Mouse (Mus musculus) stomach, embryonic 14.5 days (tissue): ENCODE results near the gene Hs6st1. TPM values are rescaled to one million over a fixed set of nuclear protein-coding genes. Genes with fewer than 3 reads are reported as not detected.

Experiments used
- ATAC-seq: fragments of 200-750 bp; cut with Nextera tagmentation; 2 replicates; pipeline ENCODE4 v1.8.0; 2017; ENCODE audit warnings: low read depth, moderate TSS enrichment; ENCODE audit not compliant: insufficient number of reproducible peaks, insufficient read depth, low FRiP score
- H3K27ac ChIP-seq: fragments of 300-500 bp; sonication (generic); 2 replicates; pipeline ENCODE4 v1.5.1; 2014; ENCODE audit warnings: mild to moderate bottlenecking, low read length, moderate library complexity, mixed read lengths
- H3K27me3 ChIP-seq: fragments of 300-500 bp; sonication (generic); 2 replicates; pipeline ENCODE4 v1.6.1; 2014; ENCODE audit warnings: low read length, control low read depth, mixed read lengths; ENCODE audit not compliant: control insufficient read depth, insufficient read depth
- H3K36me3 ChIP-seq: fragments of 300-500 bp; sonication (generic); 2 replicates; pipeline ENCODE4 v1.6.1; 2014; ENCODE audit warnings: mild to moderate bottlenecking, control low read depth, low read length, moderate library complexity, mixed read lengths; ENCODE audit not compliant: control insufficient read depth, insufficient read depth
- H3K4me1 ChIP-seq: fragments of 300-500 bp; sonication (generic); 2 replicates; pipeline ENCODE4 v1.6.1; 2014; ENCODE audit warnings: low read length, control low read depth, mixed read lengths; ENCODE audit not compliant: control insufficient read depth, insufficient read depth
- H3K4me2 ChIP-seq: fragments of 300-500 bp; sonication (generic); replicated peaks from 2 replicates; pipeline ENCODE4 v1.6.1; 2014; ENCODE audit warnings: low read depth, low read length, control low read depth
- H3K4me3 ChIP-seq: fragments of 300-500 bp; sonication (generic); 2 replicates; pipeline ENCODE4 v1.5.1; 2014; ENCODE audit warnings: low read depth, low read length, control low read depth
- H3K9ac ChIP-seq: fragments of 300-500 bp; sonication (generic); replicated peaks from 2 replicates; pipeline ENCODE4 v1.6.1; 2014; ENCODE audit warnings: low read depth, mild to moderate bottlenecking, control low read depth, low read length, moderate library complexity, mixed read lengths
- H3K9me3 ChIP-seq: fragments of 300-500 bp; sonication (generic); 2 replicates; pipeline ENCODE4 v1.6.1; 2016; ENCODE audit warnings: low read depth, low read length, control low read depth; ENCODE audit not compliant: control insufficient read depth
- WGBS: fragments of 180-500 bp; shearing (Covaris S2); extraction: QIAGEN DNeasy Blood & Tissue Kit; methylation state at CpG from one replicate; pipeline ENCODE4 v1.1.7; 2014; 5-methylcytosine and 5-hydroxymethylcytosine counted together
- polyA plus RNA-seq: library from polyadenylated mRNA; unstranded; fragments of >200 nt; fragmentation: Nextera tagmentation; extraction: Ambion mirVana; gene quantifications from 2 replicates; pipeline ENCODE4 v1.2.1, GENCODE M21; 2014

The Hs6st1 gene
- polyA plus RNA-seq, 1 experiment from 2014 or later, result 8.0 TPM

- H3K27me3 ChIP-seq, result no peaks in the 10 kb centered on the region
- H3K27ac ChIP-seq, result no peak overlapping the region
- no peak overlapping the region for H3K4me3 ChIP-seq
- 61% methylated on average over 11 of the region's 11 CpGs for WGBS
- no peak overlapping the region for H3K9ac ChIP-seq
- no peak overlapping the region for H3K4me2 ChIP-seq
- H3K4me1 ChIP-seq, result peaks cover 33% of the 10 kb centered on the region; the same call in 1 of the 2 replicates
- peaks cover 2% of the 10 kb centered on the region; the same call in 1 of the 2 replicates for H3K36me3 ChIP-seq
- no peak for ATAC-seq
- H3K9me3 ChIP-seq, result no peaks in the 10 kb centered on the region
Observed at GRCm38 (mm10) chr1:36072588-36073556, 4.7 kb downstream of the Hs6st1 start.

- no peak overlapping the region for H3K4me3 ChIP-seq
- no peaks in the 10 kb centered on the region for H3K27me3 ChIP-seq
- no peaks in the 10 kb centered on the region for H3K9me3 ChIP-seq
- no peak overlapping the region for H3K27ac ChIP-seq
- no peak overlapping the region for H3K4me2 ChIP-seq
- H3K36me3 ChIP-seq, result peaks cover 2% of the 10 kb centered on the region; the same call in 1 of the 2 replicates
- ATAC-seq, result no peak
- WGBS, result 87% methylated on average over 8 of the region's 8 CpGs
- no peak overlapping the region for H3K9ac ChIP-seq
- peaks cover 39% of the 10 kb centered on the region; the same call in 1 of the 2 replicates for H3K4me1 ChIP-seq
Observed at GRCm38 (mm10) chr1:36073566-36073965, 5.4 kb downstream of the Hs6st1 start.

DNA sequence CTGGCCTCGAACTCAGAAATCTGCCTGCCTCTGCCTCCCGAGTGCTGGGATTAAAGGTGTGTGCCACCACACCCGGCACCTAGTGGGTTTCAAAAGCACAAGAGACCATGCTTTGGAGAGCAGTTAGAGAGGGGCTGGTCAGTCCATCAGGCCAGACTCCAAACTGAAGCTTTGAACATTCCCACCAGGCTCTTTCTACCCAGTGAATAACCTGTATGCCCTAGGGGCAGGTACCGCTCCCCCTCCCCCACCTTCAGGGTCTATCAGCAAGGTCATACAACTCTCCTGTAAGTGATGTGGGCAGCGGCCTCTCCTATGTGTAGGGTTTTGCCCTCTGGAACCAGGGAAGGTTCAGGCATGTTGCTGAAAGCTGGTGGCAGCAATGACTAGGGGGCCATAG lies 6.0 kb downstream of the Hs6st1 start:
- H3K36me3 ChIP-seq, result peaks cover 2% of the 10 kb centered on the region; the same call in 1 of the 2 replicates
- no peaks in the 10 kb centered on the region for H3K27me3 ChIP-seq
- no peak overlapping the region for H3K27ac ChIP-seq
- no peaks in the 10 kb centered on the region for H3K9me3 ChIP-seq
- peaks cover 39% of the 10 kb centered on the region; the same call in 1 of the 2 replicates for H3K4me1 ChIP-seq
- ATAC-seq, result no peak
- no peak overlapping the region for H3K9ac ChIP-seq
- no peak overlapping the region for H3K4me2 ChIP-seq
- no peak overlapping the region for H3K4me3 ChIP-seq
- 92% methylated on average over 4 of the region's 5 CpGs for WGBS

DNA sequence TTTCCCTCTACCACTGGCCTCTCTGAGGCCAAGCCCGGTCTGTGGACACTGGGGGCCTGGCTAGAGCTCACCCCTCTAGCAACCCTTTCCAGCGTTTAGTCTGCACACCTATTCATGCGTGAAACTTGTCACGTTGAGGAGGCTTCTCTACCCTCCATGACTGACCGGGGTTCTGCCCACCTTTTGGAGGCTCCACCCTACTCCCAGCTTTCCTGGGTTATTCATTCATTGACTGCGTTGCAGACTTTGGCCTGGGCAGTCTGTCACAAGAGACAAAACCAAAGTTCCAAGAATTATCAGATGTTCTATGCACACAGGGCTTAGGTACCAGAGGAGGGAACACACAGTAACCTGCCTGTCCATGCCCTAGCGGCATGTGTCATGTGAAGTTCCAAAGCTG lies 6.8 kb downstream of the Hs6st1 start:
- no peak for ATAC-seq
- WGBS, result 79% methylated on average over 7 of the region's 7 CpGs
- no peak overlapping the region for H3K4me2 ChIP-seq
- H3K4me1 ChIP-seq, result peaks cover 36% of the 10 kb centered on the region; the same call in 1 of the 2 replicates
- H3K27me3 ChIP-seq, result no peaks in the 10 kb centered on the region
- H3K36me3 ChIP-seq, result peaks cover 2% of the 10 kb centered on the region; the same call in 1 of the 2 replicates
- no peaks in the 10 kb centered on the region for H3K9me3 ChIP-seq
- H3K27ac ChIP-seq, result no peak overlapping the region
- H3K4me3 ChIP-seq, result no peak overlapping the region
- no peak overlapping the region for H3K9ac ChIP-seq

GRCm38 (mm10) chr1:36075652-36076051 lies 7.5 kb downstream of the Hs6st1 start:
- ATAC-seq, result no peak
- Histone ChIP-seq H3K36me3 (peaks cover 2% of the 10 kb centered on the region; the same call in 1 of the 2 replicates), H3K4me2 (no peak overlapping the region), H3K27me3 (no peaks in the 10 kb centered on the region), H3K9me3 (no peaks in the 10 kb centered on the region), H3K9ac (no peak overlapping the region), H3K4me1 (peaks cover 29% of the 10 kb centered on the region; the same call in 1 of the 2 replicates), H3K4me3 (no peak overlapping the region), H3K27ac (no peak overlapping the region)
- 71% methylated on average over 5 of the region's 5 CpGs for WGBS

DNA sequence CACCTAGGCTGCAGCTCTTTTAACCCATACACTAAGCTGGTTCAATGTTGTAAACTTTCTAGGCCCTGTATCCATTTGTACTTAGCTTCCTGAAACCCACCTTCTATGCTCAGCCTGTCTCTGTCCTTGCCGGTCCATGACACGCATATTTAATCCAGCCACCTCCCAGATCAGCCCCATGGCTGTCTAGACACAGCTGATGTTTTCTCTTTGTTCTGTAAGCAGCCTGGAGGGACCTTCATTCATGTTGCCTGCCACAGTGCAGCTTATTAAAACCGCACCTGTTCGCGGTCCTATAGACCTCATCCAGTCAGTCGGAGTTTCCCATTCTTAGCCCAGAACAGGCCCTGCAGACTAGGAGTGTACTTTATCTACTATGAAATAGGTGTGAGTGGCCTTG lies 8.9 kb downstream of the Hs6st1 start:
- ATAC-seq, result no peak
- no peaks in the 10 kb centered on the region for H3K9me3 ChIP-seq
- H3K9ac ChIP-seq, result no peak overlapping the region
- no peaks in the 10 kb centered on the region for H3K27me3 ChIP-seq
- no peak overlapping the region for H3K4me3 ChIP-seq
- no peaks in the 10 kb centered on the region for H3K36me3 ChIP-seq
- WGBS, result 84% methylated on average over 6 of the region's 6 CpGs
- H3K27ac ChIP-seq, result no peak overlapping the region
- H3K4me2 ChIP-seq, result no peak overlapping the region
- H3K4me1 ChIP-seq, result peaks cover 17% of the 10 kb centered on the region; the same call in 1 of the 2 replicates

GRCm38 (mm10) chr1:36078250-36078649 lies 10.1 kb downstream of the Hs6st1 start:
- no peak for ATAC-seq

GRCm38 (mm10) chr1:36079679-36080078 lies 11.5 kb downstream of the Hs6st1 start:
- Histone ChIP-seq H3K4me2 (no peak overlapping the region), H3K36me3 (peaks cover 11% of the 10 kb centered on the region; the same call in 1 of the 2 replicates), H3K4me1 (peaks cover 11% of the 10 kb centered on the region; the same call in 1 of the 2 replicates), H3K4me3 (no peak overlapping the region), H3K9me3 (no peaks in the 10 kb centered on the region), H3K27ac (no peak overlapping the region), H3K27me3 (no peaks in the 10 kb centered on the region), H3K9ac (no peak overlapping the region)
- 54% methylated on average over 8 of the region's 8 CpGs for WGBS
- ATAC-seq, result no peak

More at GRCm38 (mm10) chr1:36078250-36078649, 10.1 kb downstream of the Hs6st1 start:
- Histone ChIP-seq H3K4me2 (no peak overlapping the region), H3K9ac (no peak overlapping the region), H3K27ac (no peak overlapping the region), H3K4me3 (no peak overlapping the region), H3K27me3 (no peaks in the 10 kb centered on the region), H3K9me3 (no peaks in the 10 kb centered on the region), H3K36me3 (peaks cover 2% of the 10 kb centered on the region; the same call in 1 of the 2 replicates), H3K4me1 (peaks cover 15% of the 10 kb centered on the region; the same call in 1 of the 2 replicates)
- WGBS, result 93% methylated on average over 1 of the region's 1 CpGs
